Comparison of ENCODE assay signal across 16 mouse cellular contexts in the genomic region with DNA sequence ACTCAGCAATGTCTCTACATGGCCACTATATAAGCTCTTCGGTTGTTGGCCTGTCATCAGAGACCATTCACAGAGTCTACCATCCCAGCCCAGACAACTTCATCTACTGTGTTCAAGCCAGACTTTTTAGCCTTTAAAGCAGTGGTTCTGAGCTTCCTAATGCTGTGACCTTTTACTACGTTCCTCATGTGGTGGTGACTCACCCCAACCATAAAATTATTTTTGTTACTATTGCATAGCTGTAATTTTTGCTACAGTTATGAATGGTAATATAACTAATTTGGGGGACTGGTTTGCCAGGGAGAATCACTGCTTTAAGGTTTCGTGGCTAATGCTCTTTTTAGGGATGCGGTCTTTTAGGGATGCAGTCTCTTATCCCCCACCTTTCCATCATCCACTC.
"Had no signal": no experiment of that assay in that cellular context is flagged by ENCODE, and none has a peak within 500 bp of the region (broad histone marks: within the 10 kb centered on the region; RNA-seq: fewer than 3 reads in every experiment).

No protein-coding gene starts in this region.

- H3K27ac ChIP-seq: kidney, postnatal 0 days; limb, embryonic 12.5 days; liver, embryonic 13.5 days; lung, embryonic 15.5 days; midbrain, embryonic 13.5 days; neural tube, embryonic 12.5 days had no signal

- H3K9ac ChIP-seq: limb, embryonic 12.5 days; liver, embryonic 13.5 days; liver, postnatal 0 days; lung, embryonic 15.5 days; midbrain, embryonic 13.5 days; neural tube, embryonic 12.5 days had no signal

- H3K27me3 ChIP-seq: liver, embryonic 13.5 days; lung, embryonic 15.5 days; midbrain, embryonic 13.5 days; neural tube, embryonic 12.5 days had no signal

- H3K4me2 ChIP-seq: limb, embryonic 12.5 days; liver, embryonic 13.5 days; lung, embryonic 15.5 days; midbrain, embryonic 13.5 days; neural tube, embryonic 12.5 days had no signal

- DNase-seq: kidney, adult 9 months; kidney, postnatal 36 days; layer of hippocampus, adult 9-11 months; layer of hippocampus, postnatal 36 days; liver; liver, embryonic 13.5 days; liver, postnatal 0 days; right cerebral cortex, postnatal 4 days; spleen, adult 18-20 months; thymus, adult 18-20 months; thymus, postnatal 14 days had no signal

- H3K9me3 ChIP-seq: limb, embryonic 12.5 days; liver, embryonic 13.5 days; lung, embryonic 15.5 days; midbrain, embryonic 13.5 days; neural tube, embryonic 12.5 days had no signal

- H3K36me3 ChIP-seq: limb, embryonic 12.5 days; liver, embryonic 13.5 days; lung, embryonic 15.5 days; midbrain, embryonic 13.5 days; neural tube, embryonic 12.5 days had no signal

- ATAC-seq: liver, postnatal 0 days; midbrain, embryonic 13.5 days had no signal

- H3K4me3 ChIP-seq: limb, embryonic 12.5 days; liver, embryonic 13.5 days; lung, embryonic 15.5 days; midbrain, embryonic 13.5 days; neural tube, embryonic 12.5 days had no signal
